Mouse (Mus musculus) kidney, postnatal 10 days (tissue): ENCODE results near the gene Nr2f1.
A peak's percentile ranks its signal among the peaks of the same experiment; 100 is the strongest.

Source experiments
- DNase-seq: peaks from one replicate; pipeline ENCODE4 v3.0.0; 2021; ENCODE audit warnings: mixed read lengths

The Nr2f1 gene

DNA sequence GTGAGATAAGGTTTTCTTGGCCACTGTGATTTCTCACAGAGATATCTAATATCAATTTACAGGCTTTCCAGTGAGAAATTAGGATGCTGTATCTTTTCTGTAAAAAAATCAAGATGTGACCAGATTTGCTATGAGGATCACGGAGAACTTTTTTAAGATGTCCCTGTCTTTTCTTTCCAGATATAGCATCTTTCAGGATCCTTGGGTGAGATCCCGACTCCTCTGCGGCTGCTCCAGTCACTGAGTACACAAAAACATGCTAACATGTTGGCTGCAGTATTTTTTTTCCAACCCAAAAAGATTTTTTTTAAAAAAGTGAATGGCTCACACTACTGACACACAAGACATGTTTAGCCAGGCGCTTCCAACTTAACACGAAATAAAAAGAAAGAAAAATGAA, 20.8 kb downstream of the Nr2f1 start:
- DNase-seq = no peak

DNA sequence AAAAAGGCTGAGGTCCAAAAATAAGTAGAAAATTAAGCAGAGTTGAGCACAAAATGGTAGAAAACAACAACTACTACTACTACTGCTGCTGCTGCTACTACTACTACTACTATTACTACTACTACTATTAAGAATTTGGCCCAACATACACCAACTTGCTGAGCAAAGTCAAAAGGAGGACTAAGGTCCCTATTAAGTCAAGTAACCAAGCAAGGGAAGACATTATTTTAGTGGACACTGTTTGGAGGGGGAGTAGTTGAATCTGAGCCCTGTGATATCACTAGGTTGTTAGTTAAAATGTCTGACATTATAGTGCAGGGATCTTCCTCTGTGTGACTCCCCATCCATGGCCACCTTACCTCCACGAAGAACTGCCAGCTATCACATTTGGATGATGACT, 21.5 kb downstream of the Nr2f1 start:
- no peak for DNase-seq

DNA sequence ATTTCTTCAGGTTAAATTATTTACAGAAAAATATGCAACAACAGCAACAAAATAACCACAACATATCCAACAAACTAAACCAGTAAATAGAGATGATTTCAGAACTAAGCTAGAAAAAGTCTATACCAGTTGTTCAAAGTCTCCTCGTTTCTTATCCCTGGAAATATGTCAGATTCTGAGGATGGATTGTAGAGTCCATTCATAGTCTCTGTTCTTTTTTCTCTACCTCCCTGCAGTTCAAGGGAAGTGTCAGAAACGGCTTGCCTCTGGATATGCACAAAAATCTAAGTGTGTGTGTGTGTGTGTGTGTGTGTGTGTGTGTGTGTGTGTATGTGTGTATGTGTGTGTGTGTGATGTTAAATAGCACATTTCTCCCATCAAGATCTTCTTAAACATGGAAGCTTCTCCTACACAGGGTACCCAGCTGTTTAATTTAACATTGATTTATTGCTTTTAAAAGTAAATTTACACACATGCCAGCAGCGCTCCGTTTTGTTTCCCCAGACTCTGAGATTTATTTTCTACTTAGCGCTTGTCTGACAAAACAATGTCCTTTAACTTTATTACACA, 22.1 kb downstream of the Nr2f1 start:
- no peak for DNase-seq

DNA sequence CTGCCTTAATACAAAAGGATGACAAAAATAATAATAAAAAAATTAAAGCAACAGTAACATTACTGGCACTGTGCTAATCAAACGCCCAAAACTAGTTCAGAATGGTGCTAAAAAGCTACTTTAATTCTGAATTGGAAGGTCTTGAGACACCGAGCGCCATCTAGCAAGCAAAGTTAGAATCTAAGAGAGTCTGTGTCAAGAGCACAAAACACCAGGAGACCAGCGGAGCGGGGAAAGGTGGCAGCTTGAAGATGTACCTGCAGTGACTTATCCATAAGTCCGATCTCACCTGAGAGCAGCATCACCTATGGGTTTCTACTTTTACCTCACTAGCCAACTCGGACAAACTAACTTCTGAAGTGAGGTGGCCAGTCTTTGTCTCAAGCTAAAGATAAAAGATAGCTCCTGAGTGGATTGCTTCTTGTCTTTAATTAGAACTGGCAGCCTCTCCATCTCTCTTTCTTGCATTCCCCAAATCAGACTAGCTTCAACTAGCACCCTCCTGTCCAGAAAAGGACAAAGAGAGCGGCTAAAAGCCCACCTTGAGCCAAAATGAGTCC, 23.7 kb downstream of the Nr2f1 start:
- DNase-seq = peak; percentile 46

DNA sequence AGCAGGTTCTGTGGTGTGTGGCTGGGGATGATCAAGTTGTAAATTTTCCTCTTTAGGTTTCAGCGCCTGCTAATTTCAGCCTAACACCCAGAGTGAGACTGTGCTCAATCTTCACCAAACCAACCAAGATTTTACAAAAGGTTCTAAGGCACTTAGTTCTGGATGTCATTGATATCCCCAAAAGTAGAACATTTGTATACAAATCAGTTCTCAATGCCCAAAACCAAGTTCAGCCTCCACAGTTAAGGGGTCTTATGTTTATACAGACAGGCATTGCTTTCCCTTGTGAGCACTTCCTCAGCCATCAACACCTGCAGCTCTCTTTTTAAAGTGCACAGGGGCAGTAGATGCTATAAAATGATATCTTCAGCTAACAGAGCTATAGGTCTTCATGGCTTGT, 24.7 kb downstream of the Nr2f1 start:
- no peak for DNase-seq

DNA sequence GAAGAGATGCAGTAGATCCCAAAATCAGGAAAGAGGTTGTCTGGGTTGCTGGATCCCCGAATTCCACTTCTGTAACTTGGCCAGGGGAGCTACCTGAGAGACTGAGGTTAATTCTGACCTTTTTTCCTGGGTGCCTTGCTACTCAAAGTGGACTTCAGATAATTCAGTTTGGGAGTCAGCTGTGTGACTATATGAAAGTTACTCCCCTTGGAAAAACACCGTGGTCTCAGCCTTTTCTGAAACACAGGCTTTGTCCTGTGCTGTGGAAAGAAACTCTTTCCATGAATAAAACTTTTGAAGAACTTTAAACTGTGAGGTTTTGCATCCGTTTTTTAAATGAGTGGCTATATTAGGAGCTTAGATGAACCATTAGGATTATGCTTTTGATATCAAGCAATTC, 25.4 kb downstream of the Nr2f1 start:
- DNase-seq = no peak

DNA sequence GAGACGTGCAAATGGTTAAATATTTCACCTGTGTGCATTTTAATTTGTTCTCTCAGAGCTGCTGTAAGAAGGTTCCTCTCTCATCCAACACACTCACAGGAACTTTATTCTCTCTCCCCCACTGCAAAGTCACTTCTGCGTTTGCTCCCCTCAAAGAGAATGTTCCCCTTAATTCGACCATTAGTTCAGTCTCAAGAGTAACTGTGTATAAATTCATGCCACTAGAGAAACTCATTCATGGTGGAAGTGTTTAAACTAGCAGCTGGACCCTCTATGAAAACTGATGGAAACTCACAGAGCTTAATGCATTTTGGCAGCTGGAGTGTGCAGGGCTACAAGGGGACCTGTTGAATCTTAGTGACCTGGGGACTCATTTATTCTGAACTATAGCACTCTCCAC, 26.7 kb downstream of the Nr2f1 start:
- no peak for DNase-seq

DNA sequence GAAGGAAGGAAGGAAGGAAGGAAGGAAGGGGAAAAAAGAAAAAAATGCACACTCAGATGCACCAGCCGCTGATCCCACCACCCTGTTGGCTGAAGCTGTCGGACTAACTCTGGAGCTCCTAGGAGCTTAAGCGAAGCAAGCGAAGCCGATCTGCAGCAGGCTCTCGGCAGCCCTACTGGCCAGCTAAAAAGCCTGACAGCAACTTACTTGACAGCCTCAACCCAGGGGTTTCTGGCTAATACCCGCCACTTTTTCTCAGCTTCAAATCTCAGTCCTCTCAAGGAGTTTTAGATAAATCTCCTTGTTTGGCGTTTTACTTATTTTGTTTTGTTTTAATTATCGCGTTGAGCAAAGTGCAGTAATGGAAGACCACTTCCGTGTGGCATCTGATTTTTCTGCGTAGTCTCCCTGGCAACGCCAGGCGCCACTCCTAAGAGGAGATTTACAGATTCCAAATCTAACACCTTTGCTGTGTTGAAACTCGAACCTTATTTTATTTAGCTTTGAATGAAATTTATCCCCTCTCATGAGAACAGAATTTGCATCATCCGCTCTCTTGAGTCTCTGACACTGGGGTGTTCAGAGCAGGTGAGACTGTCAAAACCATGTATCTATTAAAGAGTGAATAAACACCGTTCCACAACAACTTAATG, 27.4 kb downstream of the Nr2f1 start:
- DNase-seq = no peak

DNA sequence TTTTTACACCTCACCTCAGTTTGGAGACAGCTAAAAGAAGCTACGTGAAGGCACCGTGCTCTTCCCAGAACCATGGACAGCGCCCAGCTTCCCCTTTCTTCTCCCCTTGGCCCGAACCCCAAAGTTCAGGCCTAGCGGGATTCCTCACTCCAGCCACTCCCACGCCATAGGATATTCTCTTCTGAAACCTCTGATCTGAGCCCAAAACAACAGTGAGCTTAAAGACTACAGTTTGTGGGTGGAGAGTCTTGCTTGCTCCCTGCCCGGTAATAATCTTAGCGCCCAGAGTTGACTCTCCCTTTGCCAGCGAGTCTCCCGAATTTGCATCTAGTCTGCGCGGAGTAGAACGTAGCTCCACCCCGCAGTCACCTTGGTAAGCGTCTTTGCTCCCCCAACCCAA, 28.2 kb downstream of the Nr2f1 start:
- DNase-seq = peak; percentile 64

DNA sequence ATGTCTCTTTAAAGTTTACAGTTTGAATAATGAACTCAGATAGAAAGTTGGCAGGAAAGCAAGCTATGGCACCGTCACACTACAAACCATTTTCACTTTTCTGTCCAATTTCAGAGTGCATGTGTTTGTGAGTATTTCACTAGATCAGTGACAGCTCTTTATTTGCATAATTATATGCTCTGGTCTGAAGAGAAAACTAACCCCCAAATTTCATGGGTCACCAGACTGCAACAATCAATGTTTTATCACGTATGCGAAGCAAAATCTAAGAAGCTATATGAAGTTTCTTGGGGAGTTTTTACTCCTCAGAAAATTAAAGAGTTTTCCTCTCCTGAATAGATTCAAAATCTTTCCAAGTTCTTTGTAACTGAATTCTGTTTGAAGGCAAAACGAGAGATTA, 31.4 kb downstream of the Nr2f1 start:
- DNase-seq = no peak

DNA sequence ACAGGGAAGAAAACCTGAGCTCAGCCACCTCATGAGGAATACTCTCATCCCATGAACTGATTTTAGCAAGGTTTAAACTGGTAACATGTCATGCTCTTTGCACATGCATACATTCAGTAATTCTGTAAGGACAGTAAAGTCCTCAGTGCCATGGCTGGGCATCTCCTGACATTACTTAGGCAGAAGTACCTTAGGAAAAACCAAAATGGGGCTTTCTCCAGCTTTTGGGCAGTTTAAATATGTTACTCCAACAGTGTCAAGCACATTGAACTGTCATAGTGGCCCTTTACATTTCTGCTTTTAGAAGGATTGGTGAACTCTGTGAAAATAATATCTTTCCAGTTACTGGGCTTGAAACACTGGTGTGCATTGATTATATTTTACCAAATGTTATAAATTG, 34.6 kb downstream of the Nr2f1 start:
- no peak for DNase-seq

DNA sequence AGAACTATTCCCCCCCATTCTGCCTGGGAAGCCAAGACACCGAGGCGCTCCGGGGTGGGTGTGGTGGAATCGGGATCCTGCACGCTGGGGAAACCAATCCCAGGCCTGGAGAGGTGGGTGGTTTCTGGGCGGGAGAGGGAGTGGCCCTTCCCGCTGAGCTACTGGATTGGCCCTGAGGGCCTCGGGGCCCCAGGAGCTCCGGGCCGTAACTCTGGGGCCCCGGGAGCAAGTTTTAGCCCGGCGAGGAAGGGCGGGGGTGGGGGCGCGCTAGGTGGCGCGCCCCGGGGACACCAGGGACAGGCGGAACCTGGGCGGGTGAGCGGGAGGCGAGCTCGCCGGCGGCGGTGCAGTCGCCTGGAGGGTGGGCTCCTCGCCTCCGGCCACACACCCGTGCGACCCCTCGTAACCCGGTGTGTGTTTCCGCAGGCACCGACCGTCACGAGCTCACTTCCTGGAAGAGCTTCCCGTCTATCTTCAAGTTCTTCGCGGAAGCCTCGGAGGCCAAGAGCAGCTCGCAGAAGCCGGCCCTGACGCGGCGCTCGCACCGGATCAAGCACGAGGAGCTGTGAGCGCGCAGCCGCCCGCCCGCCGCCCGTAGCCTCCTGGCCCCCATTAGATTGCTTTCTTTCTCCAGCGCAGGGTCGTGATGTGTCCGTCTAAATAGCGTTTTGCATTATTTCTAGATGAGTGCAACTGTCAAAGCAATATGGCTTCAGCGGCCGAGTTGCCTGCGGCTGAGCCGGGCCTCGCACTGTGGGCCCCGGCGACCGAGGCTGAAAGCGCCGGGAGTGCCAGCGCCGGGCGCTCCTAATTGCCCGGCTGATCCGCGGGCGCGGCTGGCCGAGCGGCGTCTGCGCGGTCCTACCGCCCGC, 36.2 kb downstream of the Nr2f1 start:
- DNase-seq = peak; percentile 73

DNA sequence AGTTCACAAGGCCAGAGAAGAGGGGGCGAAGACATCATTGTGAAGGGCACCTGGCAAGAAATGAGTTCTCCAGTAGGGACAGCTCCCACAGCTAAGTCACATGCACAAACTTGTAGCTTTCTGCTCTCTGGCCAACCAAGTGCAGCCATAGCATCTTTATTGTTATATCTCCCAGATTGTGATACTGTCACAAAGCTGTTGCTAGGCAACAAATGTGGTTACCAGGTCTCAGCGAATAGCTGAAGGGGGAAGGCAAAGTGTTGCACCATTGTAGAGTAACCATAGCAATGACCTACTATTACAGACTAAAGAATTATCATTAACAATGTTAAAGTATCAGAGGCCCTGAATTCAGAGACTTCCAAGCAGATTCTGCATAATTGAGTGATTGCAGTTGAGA, 37.4 kb downstream of the Nr2f1 start:
- DNase-seq = no peak

DNA sequence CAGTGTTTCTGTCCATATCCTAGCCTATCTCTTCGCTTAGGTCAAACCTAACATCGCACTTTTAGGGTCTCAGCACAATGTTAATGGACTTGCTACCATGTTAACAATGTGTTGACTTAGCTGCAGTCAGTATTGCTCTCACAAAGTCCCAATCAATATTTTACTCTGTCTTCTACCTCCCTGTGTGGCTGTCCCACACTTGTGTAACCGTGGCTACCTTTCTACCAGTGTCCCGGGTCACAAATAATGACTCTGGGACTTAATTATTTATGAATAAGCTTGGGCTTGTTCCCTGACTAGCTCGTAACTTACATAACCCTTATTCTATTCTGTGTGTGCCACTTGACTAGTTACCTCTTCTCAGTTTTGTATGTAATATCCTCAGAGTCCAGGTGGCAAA, 42.1 kb downstream of the Nr2f1 start:
- no peak for DNase-seq
